Mouse (Mus musculus) thymus, postnatal 36 days (tissue): ENCODE data around the gene Neu3.
"Not testable (repeated sequence)": the region's sequence is repeated elsewhere in the genome, so short reads cannot be mapped to it uniquely, and the experiment has no call there.

Experiments
- DNase-seq, 2 experiments: peaks; one replicate each; pipeline ENCODE4 v3.0.0; 2022; ENCODE audit warnings: mixed read lengths in 2 of 2

Gene Neu3

DNA sequence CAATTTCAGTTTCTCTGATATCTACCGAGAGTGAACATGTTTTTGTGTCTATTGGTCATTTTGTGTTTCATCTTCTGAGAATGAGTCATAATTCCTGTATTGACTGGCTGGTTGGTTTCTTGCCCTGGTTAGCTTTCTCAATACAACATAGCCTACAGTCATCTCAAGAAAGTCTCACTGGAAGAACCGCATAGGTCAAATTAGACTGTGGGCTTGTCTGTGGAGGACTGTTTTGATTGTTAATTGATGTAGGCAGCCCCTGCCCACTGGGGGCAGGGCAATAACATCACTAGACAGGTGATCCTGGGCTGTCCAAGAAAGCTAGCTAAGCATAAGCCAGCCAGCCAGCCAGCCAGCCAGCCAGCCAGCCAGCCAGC, 5.6 kb upstream of the Neu3 start:
- no peak for DNase-seq

DNA sequence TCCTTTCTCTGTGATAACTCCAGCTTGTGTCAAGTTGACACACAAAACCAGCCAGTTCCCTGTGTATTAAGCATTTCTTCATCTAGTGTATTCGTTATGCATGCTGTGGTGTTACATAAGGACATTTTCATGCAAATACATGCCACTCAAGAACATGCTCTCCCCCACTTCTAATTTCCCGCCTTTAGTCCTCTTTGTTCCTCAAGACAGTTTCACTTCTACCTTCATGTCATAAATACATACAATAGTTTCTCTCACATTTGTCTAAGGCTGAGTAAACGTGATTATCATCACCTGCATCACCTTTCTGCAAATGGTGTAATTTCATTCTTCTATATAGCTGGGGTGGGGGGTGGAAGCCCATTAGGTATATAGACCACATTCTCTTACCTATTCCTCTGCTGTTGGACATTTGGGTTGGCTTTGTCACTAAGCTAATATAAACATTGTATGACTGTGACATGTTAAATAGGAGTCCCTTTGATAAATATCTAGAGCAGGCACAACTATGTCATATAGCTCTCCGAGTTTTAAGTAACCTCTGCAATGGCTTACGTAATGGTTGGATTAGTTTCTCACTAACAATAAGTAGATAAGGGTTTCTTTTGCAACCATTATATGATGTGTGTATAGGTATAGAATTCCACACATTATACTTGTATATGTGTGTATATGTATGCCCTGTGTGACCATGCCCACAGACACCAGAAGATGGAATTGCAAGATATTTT, 5.1 kb upstream of the Neu3 start:
- DNase-seq, result no peak

DNA sequence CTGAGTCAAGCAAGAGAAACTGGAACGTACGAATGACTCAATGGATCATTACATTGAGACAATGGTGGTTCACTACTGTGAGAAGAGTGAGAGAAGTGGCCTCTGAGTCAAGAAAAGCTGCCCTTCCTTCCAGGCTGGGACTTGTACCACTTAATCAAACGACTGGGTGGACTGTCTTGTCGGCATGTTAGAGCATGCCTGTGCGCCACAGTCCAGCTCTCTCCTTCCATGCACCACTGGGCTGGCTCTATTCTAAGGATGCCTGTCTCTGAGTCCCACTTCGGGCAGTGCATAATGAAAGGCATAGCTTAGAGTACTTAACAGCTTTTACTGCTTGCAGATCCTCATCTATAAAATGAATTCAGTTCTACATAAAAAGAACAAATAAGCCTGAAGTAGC, 2.1 kb downstream of the Neu3 start:
- no peak for DNase-seq

DNA sequence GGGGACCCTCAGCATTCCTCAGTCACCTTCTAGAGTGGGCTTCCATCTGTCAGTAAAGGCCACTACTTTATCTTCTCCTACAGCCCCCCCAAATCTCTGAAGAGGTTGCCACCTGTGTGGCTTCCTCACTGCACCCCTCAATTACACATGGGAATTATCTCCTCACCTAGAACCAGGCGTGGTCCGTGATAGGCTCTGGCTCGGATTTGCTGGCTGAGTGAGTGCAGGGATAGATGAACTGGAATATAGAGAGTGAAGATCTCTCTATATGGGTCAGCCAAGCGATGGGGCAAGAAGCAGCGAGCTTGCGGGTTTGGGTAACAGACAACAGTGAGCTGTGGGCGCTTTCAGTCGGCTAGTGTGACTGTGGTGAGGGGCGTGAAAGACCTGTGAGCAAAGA, 2.7 kb downstream of the Neu3 start:
- no peak for DNase-seq

DNA sequence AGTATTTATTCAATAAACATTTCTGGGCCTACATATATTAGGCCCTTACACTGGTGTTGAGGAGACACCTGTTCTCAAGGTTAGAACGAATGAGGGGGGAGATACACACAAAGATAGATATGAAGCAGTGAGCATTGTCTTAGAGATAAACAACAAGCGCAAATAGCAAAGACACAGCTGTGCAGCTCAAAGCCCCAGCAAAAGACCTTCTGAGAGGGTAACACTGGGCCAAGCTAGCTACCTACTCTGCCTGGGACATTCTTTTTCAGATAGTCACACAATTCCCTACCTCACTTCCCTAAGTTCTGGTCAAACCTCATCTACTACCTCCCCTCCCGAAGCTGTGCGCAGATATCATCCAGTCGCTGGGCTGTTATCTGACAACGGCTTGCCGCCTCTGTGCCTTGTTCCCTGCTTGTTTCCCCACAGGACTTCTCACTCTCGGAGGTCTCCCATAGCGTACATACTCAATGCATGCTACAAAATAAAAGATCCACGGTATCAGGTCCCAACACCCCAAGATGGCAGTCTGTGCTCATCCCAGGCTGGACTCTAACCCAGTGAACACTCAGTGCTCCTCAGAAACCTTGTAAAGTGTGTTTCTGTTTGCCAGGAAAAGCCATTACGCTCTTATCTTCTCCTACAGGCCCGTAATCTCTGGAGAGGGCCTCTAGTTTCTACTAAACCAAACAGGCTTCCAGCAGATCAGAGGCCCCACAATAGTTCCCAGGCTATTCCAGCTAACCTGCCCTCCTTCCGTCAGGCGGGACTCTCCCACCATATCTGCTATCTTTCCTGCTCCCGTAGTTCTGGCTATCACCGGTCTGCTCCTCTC, 3.4 kb downstream of the Neu3 start:
- peak in 1 of 2 experiments; percentile 53 for DNase-seq

DNA sequence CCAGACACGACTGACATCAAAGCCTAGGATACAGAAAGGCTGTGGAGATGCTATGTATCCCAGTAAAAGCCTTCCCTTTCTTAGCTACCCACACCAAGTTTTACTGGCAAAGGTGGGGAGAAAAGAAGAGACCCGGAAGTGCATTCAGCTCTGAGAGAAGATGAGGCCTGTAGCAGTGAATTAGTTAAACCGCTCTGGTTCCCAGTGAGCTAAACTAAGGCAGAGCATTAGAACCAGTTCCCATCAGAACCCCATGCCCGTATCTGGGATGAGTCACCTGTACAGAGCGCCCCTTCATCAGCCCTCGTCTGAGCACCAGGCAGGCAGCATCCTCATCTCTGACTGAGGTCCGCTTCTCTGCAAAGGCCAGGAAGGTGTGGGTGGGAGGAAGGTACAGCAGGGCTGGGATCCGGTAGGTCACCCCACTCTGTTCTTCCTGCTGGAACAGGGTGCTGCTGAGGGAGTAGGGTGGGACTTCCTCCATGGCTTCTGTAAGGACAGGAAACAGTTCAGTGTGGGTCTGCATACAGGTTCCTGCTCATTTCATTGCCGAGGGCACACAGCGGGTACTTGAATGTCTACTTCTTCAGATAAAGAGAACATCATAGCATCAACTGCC, 5.1 kb downstream of the Neu3 start:
- peak in 1 of 2 experiments; percentile 43 for DNase-seq

GRCm38 (mm10) chr7:99822426-99822825, 5.8 kb downstream of the Neu3 start:
- peak in 1 of 2 experiments; percentile 54 for DNase-seq

- no peak for DNase-seq
Measured at GRCm38 (mm10) chr7:99821953-99822352, 6.3 kb downstream of the Neu3 start.

DNA sequence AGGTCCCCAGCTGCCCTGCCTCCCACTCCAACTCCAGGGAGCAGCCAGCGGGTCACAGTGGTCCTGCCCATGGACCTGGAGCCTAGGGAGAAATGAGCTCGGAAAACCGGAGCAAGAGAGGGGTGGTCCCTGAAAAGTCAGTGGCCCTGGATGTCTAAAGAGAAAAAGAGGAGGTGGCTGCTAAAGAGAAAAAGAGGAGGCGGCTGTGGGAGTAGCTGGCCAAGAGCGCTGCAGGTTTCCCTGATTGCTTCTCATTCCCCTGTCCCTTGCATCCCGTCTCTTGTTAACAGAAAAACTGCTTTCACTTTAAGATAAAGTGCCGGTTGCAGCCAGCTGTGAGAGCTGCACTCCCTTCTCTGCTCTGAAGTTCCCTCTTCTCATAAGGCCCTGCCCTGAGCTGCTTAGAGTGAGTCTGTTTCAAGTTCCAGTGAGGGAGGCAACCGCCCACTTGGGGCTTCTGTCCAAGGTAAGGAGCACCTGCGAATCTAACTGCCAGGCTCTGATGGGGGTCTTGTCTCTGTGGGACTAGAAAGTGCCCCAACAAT, 10.0 kb downstream of the Neu3 start:
- DNase-seq, result peak; percentile 72 to 81

DNA sequence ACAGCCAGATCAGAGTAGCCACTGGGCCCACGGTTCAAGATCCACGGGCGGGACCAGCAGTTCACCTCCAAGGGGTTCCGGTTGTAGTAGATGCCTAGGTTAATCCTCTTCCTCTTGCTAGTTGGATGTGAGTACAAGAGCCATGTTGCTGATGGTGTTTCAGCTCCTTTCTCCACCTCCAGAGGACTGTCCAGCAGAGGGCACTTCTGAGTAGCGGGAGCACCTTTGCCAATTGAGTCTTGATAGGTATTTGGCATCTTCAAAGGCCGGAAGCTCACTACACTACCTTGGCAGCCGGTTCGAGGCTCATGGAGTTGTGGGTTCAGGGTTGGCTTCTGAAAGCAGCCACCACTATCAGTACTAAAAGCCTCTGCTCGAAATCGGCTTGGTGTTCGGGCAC, 14.8 kb downstream of the Neu3 start:
- peak; percentile 68 to 73 for DNase-seq

- no peak for DNase-seq
Measured at GRCm38 (mm10) chr7:99811661-99812060, 16.6 kb downstream of the Neu3 start.

DNA sequence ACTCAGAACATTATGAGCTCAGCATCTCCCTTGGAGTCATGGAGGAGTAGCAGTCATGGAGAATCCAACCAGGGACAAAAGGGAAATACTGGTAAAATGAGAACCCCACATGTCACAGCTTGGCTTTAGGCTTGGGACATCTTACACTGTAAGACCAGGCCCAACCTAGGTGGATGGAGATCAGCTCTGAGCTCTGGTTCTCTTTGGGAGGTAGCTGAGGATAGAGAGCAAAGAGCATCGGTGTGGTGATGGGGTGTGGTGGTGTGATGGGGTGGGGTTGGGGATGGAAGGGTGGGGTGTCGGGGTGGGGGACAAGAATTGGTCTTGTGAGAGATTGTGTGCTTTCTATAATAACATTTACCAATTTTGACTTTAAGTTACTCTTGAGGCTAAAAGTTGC, 17.4 kb downstream of the Neu3 start:
- no peak for DNase-seq

DNA sequence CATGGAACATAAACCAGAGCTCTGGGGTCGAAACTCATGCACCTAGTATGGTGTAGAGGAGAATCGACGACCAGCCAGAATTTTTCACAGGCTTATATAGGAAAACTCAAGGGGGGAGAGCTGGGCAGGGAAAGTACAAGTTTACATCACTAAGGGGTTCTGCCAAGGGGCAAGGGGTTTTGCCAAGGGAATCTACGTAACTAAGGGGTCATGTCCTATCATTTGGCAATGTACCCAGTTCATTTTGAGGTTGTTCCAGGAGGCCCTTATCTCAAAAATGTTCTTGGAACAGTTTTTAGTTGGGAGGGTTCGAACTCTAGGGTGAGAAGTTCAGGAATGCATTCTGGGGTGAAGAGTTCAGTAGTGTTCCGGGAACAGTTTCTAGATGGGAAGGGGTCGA, 21.2 kb downstream of the Neu3 start:
- not testable (repeated sequence) for DNase-seq

GRCm38 (mm10) chr7:99805340-99805739, 22.9 kb downstream of the Neu3 start:
- no peak for DNase-seq

DNA sequence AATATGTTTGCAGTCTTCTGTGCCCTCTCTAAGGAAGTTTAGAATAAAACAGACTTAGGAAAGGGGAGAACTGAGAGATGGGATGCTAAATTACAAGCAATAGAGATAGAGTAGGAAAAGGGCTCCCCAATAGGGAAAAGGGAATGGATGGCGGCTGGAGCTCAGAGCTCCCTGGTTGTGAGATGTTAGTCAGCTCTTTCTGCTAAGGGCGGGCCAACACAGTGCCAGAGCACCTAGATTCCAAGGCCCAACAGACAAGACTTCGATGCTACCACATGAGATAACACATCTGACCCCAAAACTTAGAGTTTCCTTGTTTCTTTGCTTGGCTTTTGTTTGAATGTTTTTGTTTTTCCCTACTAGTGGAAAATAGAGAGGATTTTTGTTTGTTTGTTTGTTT, 24.2 kb downstream of the Neu3 start:
- not testable (repeated sequence) for DNase-seq

DNA sequence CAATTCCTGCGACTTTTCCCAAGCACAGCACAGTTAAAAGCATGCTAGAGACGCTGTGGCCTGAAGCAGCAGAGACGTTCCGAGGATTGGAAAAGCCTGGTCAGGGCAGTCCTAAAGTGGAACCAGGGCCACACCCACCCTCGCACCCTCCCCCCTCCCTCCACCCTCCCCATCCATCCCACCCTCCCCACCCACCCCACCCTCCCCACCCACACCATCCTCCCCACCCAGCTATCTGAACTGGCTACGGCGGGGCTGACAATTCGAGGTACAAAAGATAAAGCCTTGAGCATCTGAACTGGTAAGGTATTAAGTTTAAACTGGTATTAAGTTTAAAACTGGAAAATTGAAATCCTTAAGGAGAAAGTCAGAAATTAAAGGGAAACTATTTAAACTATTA, 24.7 kb downstream of the Neu3 start:
- DNase-seq, result no peak

GRCm38 (mm10) chr7:99799118-99799517, 29.1 kb downstream of the Neu3 start:
- DNase-seq, result no peak

DNA sequence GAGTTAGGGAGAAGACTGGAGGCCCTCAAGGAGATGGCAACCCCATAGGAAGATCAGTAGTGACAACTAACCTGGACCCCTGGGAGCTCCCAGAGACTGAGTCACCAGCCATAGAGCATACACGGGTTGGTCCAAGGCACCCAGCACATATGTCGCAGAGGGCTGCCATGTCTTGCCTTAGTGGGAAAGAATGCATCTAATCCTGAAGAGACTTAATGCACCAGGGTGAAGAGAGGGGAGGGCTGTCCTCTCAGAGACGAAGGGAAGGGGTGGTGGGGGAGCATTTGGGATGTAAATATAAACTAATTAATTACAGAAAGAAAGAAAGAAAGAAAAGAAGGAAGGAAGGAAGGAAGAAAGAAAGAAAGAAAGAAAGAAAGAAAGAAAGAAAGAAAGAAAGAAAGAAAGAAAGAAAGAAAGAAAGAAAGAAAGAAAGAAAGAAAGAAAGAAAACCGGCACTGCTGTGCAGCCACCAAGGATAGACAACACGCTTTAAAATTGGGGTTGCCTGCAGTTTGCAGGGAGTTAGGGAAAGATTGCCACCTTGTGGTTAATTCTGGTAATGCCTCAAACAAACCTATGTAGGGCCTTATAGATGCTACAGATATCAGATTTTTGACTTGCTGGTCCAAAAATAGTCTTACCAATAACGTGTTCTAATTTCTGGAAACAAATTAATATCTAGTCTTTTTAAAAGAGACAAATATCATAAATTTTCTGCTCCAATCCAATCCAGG, 30.1 kb downstream of the Neu3 start:
- no peak for DNase-seq

- no peak for DNase-seq
Measured at GRCm38 (mm10) chr7:99797261-99797660, 31.0 kb downstream of the Neu3 start.

- no peak for DNase-seq
Measured at GRCm38 (mm10) chr7:99796471-99796870, 31.7 kb downstream of the Neu3 start.

GRCm38 (mm10) chr7:99795192-99795981, 32.8 kb downstream of the Neu3 start:
- peak; percentile 53 to 70 for DNase-seq

DNA sequence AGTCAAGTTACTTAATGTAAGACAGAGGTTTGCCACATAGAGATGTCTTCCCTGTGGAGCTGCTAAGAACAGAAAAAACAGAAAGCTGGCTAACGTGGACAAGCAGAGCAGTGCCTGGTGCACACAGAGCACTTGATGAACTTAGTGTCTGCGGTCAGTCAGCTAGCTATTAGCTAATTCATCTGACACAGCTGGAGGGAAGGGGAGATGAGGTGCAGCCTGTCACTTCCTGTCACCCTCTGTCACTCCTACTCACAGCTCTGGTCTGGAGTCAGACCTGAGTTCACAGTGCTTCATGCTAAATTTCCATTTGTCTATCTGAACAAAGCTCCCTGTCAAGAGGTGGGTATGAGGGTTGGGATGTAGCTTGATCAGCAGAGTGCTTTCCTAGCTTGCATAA, 34.1 kb downstream of the Neu3 start:
- DNase-seq, result no peak
